Mouse (Mus musculus) right cerebral cortex, adult 18-20 months (tissue): Measurements from ENCODE around the gene Nedd9.

ENCODE experiments used
- DNase-seq: peaks from one replicate; pipeline ENCODE4 v3.0.0; 2022; ENCODE audit warnings: mixed read lengths

The Nedd9 gene

DNA sequence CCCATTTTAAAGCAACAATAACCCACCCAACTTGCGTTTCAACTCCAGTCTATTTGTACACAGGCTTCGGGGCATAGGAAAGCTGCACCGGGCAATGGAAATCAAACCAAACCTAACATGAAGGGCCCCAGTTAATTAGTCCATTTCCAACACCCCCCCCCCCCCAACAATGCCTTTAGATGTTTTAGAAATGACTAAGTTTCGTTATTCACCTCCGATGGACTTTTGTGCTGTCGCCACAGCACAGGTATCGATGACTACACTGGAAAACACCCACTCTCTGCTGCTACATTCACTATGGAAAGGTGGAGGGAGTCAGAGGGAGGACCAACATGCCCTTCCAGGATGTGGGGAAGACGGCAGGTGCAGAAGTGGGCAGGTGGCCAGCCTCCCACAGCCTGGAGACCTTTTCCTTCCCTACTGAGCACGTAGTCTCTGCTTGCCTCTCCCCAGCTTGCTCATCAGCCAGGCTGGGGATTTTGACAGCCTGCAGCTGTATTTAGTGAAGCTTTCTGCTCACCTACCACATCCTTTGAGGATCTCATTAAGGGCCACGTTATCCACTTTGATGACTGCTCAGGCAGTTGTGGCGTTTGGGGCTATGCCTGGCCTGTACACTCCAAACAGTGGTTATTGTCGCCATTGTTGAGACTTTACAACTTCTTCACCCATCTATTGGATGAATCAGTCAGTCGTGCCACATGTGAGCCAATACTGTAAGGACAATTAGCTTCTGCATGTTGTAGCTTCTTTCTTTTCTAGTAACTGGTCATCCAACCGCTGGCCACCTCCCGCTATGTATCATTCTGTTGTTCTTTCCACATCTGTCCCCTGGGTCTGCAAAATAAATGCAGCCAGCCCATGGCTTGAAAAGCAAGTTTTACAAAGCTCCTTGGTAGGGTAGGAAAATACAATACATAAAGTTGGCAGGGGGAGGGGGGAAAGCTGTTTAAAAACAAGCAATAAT lies 33.7 kb downstream of the Nedd9 start:
- DNase-seq = no peak

DNA sequence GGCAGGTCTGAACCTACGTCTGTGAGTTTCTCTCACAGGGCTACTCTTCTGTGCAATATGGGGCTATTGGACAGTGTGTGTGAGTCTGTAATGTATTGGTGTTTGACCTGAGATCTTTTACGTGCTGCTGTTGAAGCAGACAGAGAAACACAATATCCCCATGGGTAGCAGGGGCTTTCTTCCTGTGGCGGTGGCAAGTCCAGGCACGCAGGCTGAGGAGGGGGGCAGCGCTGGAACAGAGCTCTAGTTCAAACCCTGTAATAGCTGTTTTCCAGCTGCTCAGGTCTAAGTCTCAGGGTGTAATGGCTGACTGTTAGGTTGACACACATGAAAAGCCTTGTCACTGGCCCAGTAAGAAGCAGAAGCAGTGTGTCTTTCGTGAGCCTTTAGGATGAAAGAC lies 36.3 kb downstream of the Nedd9 start:
- no peak for DNase-seq

DNA sequence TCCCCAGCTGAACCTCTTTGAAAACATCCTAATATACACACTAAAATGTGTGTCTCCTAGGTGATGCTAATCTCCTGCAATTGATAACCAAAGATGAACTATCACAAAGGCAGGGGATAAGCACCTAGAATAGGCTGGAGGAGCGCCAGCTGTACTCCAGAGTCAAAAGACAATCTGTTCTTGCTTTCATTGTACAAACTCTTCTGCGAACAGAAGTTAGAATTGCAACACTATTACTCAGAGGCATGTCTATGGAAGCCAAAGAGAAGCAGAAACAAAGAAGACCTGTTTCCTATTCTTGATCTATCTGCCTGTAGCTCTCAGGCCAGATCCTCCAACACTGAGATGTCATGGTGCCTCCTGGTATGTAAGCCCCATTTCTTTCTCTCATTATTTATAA lies 38.0 kb downstream of the Nedd9 start:
- DNase-seq = no peak

DNA sequence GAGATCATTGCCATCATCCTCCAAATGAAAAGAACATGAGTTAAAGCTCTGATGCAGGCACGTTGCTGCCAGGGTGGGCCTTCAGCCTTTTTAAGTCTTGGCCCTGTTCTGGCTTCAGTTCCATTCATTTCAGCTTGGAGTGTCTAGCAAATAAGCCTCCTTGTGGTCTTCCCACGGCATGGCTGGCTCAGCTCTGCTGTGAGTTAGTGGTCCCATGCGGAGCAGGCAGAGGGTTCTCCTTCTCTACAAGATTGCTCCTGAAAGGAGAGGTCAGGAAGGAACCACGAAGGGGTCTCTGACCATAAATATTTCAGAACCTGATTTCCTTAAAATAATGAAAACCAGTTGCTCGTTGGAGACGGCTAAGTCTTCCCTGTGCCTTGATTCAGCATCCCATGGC lies 40.0 kb downstream of the Nedd9 start:
- DNase-seq = no peak

DNA sequence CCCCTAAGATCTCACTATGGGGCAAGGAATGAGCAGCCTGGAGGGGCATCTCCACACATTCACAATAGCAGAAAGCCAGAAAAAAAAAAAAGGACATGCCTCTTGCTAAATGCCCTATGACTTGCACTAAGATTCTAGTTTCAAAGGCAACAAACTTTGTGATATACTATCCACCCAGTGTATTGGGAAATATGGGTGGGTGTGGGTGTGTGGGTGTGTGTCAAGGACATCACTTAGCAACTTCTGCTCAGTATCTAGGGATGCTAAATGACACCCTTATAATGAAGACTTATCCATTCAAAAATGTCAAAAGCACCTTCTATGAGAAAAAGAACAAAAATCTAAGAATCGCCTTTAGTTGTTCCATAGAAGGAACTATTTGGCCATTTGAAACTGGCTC lies 40.6 kb downstream of the Nedd9 start:
- DNase-seq = peak; percentile 28

DNA sequence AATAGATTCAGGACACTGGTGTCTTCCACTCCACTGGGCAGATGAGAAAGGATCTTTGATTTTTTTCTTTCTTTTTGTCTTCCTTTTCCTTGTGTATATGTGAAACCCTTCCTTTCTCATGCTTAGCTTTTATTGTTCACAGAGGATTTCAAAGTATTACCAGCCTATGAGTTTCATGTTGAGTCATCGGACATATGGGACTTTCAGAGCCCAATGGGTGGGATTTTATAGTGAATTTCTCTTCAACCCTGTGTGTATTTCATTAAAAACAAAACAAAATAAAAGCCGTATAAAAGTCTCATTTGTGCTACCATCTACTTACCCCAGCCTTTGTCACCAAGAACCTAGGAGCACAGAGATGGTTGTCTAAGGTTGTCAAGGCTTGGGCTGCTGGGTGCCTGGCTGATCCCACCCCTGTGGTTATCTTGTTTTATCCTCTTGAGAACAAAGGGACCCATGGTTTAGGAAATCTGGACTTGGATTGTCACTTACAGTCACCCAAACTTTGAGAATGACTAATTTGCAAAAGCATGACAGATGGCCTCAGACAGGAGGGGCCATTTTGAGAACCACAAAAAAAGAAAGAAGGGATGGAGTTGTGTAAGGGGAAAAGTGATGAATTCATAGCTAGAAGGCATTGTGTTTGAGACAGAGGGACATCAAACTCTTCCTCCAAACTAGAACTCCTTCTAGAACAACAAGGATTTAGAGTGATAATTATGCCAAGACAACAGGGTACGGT lies 41.9 kb downstream of the Nedd9 start:
- no peak for DNase-seq

DNA sequence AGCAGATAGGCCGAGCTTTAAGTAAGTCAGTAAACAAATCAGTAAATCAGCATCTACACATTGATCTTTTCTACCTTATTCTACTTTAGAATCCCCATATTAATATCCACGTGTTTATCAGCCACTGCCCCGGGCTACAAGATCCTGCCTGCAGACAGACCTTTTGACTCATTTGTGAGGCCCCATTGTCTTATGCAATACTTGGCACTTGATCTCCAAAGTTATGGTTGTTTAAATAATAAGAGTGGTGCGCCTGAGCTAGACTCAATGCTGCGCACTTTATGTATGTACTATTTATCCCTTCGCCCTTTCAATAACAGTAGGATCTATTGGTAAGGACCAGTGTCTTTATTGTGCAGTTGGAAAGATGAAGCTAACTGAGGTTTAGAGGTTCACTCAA lies 42.9 kb downstream of the Nedd9 start:
- no peak for DNase-seq

DNA sequence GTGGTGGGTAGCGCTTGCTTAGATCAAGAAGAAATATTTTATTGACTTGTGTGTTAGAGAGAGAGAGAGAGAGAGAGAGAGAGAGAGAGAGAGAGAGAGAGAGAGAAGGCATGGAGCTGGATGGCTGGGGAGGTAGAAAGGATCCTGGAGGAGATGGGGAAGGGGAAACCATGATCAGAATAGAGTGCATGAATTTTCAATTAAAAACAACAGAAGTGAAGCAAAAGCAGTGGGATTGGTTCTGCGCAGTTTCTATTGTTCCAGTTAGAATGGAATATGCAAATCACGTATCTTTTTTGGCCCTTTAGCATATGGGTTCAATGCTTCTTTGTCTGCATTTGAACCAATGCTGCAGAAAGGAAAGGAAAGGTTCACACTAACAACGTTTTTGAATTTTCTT lies 45.0 kb downstream of the Nedd9 start:
- DNase-seq = no peak

DNA sequence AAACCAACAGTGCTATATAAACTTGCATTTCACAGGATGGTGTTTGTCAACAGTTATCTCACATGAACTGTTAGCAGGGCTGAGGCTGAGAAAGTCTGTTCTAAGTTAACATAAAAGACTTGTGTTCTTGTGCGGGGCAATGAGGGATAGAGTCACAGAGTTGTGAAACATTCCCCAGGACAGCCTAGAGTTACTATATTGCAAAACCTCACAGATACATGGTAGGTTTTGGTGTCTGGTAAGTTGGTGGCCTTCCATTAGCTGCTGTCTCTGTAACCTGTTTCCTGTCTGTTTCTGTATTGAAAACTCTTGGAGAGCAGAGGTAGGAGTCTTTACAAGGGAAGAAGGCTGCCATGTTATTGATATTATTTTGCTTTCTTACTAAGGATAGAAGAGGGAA lies 47.0 kb downstream of the Nedd9 start:
- DNase-seq = no peak

DNA sequence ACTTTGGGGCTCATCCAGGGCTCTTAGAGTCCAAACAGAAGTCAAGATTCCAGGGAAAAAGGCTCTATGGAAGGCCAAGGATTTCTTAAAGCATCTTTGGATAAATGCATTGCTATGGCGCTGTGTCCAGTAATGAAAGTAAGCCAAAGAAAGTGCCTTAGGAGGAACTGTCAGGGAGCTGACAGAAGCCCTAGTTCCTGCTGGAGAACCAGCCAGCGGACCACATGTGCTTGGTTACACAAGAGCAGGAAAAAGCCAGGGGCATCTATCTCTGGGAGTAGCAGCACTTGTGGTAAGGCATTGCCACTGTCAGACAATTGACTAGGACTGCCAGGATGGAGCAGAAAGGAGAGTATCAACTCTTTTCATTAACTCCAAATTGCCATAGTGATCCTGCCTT lies 49.8 kb downstream of the Nedd9 start:
- no peak for DNase-seq

DNA sequence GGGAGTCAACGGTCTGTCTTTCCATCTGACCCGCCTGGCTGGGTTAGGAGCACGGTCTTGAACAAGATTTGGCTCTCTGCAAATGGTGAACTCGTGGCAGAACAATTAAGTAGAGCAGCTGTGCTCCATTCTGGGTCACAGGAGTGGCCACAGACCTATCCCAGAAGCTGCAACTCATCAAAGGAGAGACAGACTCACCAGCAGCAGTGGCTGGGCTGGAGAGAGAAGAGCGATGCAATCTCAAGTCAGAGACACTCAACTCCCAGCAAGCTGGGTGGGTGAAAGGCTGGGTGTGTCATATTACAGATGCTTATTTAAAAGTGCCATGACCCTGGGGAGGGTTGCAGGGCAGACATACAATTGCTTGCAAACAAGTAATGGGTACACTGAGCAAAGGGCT lies 50.4 kb downstream of the Nedd9 start:
- no peak for DNase-seq

DNA sequence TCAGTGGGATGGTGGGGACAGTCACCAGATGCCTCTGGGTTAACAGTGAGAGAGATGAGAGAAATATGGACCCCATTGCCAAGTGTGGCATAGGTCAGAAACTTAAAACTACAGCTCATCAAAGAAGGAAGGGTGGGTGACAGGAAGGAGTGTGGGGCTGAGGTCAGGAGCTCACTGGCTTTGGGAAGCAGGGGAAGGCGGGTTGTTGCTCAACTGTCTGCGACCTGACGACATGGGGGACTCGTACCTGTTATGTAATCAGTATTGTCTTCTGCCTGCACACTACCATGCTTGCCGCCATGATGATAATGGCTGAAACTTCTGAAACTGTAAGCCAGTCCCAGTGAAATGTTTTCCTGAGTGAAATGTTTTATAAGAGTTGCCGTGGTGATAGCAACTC lies 54.0 kb downstream of the Nedd9 start:
- no peak for DNase-seq

DNA sequence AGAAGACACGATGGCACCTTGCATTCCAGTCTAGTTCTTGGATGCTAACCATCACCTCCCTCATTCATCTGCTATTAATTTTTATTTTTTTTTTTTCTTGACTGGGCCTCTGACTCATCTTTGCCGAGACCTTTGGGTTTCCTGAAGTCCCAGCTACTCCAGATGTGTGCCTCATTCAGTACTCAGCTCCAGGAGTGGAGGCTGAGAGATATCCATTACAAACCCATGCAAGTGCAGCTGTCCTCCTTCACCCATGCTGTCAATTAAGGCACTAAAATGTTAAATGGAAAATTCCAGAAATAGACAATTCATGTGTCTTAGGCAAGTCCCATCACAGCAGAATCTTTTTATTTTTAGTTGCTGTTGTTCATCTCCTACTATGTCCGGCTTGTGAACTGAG lies 55.4 kb downstream of the Nedd9 start:
- no peak for DNase-seq

DNA sequence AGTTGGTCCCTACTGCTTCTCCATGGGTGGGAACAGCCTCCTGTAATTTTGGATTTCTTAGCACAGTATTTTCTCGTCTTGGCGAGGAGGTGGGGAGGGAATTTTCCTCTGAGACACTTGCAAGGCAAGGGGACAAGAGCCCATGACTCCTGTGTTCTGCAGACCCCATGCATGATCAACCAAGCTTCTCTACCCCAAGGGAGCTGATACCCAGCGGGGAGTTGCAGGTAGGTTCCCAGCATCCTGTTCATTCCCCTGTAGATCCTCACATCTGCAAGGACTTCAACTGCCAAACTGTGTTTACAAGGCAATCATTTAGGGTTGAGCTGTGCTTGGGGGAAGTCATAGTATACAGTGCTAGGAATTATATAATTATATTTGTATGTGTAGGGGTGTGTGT lies 60.1 kb downstream of the Nedd9 start:
- no peak for DNase-seq

DNA sequence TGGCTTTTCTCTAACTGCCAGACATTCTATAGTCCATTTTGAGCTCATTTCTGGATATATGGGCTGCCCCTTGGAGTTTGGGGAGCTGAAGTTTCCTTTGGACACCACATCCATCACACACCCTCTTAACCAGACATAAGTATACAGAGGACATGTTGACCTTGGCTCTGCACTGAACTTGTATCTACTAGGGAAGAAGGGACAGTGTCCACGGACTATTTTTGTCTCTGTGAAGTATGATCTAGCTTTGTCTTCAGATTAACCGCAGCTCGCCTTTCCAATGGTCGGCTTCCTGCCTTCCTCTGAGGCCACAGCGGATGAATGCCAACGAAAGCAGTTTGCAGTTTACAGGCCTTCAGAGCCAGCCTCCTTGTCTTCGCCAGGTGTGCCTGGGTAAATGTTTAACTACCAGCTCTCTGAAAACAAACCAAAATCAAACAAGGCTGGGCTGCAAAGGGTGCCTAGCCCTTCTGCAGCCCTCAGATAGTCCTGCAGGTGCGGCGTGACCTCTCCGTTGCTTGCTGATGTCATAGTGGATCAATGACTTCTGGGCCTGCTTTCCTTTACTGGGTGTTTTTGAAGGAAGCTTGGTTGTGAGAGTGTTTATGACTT lies 63.6 kb downstream of the Nedd9 start:
- DNase-seq = no peak

DNA sequence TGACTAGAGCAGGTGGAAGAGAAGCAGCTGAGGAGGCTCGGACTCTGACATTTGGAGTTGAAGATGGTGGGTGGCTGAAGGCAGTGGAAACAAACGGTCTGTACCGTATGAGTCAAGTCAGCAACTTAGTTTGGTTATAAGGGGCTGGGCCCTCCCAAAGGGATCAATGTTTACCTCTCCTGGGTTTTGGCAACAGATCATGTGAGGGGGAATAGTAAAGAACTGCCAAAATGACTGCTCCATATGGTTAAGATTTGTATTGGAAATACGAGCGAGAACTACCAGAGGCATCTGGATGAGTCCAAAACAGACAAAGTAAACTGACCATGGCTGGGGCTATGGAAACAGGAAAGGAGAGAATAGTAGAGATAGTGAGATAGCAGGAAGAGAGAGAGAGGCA lies 64.6 kb downstream of the Nedd9 start:
- DNase-seq = no peak

DNA sequence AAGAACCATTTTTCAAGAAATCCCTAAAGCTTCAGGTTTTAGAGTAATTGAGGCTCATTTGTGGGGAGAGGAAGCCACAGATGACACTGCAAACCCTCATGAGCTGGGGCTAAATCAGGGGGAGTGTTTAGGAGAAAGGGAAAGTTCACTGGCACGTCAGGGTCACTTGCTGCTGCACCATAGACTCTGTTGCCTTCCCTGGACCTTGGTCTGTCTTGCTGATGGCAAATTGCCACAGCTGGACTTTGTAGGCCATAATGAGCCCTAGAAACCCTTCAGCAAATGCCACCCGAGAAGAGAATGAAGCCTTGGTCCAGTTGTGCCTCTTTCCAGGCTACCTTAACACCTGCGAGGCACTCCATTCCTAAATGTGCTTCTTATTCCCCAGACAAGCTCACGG lies 66.8 kb downstream of the Nedd9 start:
- no peak for DNase-seq

DNA sequence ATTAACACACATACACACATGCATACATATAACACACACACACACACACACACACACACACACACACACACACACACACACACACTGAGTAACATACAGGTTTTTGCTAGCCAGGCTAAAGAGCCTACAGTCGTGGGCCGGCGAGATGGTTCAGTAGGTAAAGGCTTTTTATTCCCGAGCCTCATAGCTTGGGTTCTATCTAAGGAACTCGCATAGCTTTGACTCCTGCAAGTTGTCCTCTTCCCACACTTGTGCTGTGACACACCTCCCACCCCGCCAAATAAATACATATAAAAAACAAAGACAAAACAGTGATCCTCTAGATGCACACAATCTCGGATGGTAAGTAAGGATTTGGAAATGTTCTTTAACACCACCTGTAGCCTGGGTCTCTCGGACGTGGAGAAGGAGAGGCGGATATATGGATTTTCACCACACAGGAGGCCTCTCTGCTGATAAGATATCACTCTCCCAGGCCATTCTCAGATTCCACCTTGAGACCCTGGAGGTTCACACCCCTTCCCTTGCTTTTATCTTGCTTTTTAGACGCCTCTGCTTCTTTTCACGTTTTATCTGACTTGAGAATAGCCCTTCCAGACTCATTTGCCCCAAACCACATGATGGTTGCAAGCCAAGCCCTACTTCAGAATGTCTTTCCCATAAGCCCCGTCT lies 68.8 kb downstream of the Nedd9 start:
- DNase-seq = no peak

DNA sequence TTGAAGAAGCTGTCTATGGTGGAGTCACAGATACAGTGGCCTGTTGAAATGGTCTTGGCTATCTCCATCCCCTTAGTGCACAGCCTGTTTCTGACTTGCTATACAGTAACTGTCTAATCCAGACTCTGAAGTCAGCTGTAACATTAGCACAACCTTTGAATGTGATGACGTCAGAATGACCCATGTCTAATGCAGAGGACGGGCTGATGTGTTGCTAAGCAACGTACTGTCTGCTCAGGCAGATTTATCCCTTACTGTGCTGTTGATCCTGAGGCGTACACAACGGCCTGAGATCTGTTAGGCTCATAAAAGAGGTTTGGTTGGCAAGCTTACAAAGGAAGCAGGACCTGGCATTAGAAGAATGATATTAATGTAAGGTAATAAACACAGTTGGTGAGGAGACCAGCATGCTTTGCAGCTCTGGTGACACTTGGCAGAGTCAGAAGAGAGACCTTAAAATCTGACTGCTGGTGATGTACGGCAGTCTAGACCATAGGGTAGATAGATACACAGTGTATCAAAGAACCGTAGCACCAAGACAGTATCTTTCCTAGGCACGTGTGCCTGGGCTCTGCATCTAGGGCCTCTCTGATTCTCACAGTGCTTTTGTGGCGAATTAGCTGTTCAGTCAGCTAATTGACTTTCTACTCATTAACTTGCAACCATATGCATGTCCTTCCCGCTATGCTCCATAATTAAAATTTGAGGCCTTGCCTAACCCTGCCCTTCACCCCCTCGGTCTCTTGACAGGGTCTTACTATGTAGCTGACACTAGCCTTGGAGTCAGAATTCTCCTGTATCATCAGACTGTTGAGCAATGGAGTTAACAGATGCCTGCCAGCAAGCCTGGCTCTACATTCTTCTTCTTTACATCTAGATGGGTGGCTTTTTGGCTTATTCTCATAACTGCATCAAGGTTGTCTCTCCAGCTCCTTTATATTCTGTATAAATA lies 70.8 kb downstream of the Nedd9 start:
- no peak for DNase-seq

DNA sequence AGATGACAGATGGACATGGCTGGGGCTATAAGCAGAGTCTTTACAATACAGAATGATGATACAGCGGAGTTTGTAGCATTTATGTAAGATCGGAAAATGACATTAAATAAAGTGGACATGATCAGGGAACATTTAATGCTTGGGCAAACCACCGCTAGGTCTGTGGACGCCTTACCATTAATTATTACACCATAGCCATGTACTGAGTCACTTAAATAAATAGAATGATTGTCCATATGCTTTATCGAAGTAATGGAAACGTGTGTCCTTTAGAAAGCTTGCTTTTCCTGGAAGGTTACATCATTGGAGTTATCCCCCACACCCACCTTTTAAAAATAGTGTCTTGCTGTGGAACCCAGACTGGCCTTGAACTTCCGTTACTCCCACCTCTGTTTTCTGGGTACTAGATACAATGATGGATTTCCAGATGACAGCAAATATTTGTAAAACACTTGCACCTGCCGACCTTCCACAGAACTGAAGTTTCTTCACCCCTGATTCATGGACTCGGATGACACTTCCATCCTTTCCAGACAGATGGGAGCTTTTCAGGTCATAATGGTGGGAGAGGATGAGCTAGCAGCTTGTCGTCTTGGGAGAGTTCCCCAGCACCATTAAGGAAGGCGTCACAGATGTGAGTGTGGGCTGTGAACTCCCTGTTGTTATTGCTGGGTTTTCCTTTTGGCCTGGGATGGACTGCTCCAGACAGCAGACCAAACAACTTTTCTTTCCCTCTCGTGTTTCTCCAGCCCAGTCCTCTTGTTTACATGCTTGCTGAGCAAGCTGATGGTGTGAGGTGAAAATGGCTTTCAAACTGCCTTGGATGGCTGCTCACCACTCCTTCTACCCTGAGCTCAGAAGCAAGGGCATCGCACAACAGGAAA lies 76.7 kb downstream of the Nedd9 start:
- no peak for DNase-seq

DNA sequence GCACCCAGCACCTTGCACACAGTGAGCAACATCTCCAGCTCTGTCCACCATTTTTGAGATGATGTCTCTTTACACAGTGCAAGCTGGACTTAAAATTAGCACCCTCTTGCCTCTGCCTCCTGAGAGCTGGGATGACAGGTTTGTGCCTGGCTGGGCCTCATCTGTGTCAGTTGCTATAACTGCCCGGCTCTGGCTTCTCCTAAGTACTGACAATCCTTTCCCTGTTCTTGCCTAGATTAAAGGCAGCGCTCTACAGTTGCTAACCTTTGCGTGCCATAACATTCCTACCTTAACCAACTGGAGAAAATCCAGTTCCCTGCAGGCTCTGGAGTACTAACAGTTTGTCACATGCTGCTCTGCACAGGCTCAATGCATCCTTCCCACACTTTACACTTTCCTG lies 77.9 kb downstream of the Nedd9 start:
- DNase-seq = no peak
